Mouse (Mus musculus) midbrain, postnatal 0 days (tissue): ENCODE data around the gene Tfpt. TPM values are rescaled to one million over a fixed set of nuclear protein-coding genes. Genes with fewer than 3 reads are reported as not detected.

Experiments
- ATAC-seq: fragments of 200-750 bp; cut with Nextera tagmentation; 2 replicates; pipeline ENCODE4 v1.8.0; 2017; ENCODE audit warnings: moderate number of reproducible peaks, mild to moderate bottlenecking, moderate TSS enrichment, moderate library complexity; ENCODE audit not compliant: low FRiP score
- DNase-seq: peaks from one replicate; pipeline ENCODE4 v3.0.0-alpha.2; 2015; ENCODE audit warnings: low spot score
- H3K27ac ChIP-seq: fragments of 300-500 bp; sonication (generic); 2 replicates; pipeline ENCODE4 v1.5.1; 2014; ENCODE audit warnings: low read depth, mild to moderate bottlenecking, low read length, mixed read lengths
- H3K27me3 ChIP-seq: fragments of 300-500 bp; sonication (generic); 2 replicates; pipeline ENCODE4 v1.6.1; 2014; ENCODE audit warnings: low read length, control low read depth, mixed read lengths; ENCODE audit not compliant: insufficient read depth
- H3K36me3 ChIP-seq: fragments of 300-500 bp; sonication (generic); 2 replicates; pipeline ENCODE4 v1.6.1; 2014; ENCODE audit warnings: low read length, control low read depth, mixed read lengths; ENCODE audit not compliant: insufficient read depth
- H3K4me1 ChIP-seq: fragments of 300-500 bp; sonication (generic); 2 replicates; pipeline ENCODE4 v1.6.1; 2014; ENCODE audit warnings: mild to moderate bottlenecking, control low read depth, antibody characterized with exemption, low read length, mixed read lengths; ENCODE audit not compliant: insufficient read depth
- H3K4me2 ChIP-seq: fragments of 300-500 bp; sonication (generic); 2 replicates; pipeline ENCODE4 v1.6.1; 2014; ENCODE audit warnings: low read depth, mild to moderate bottlenecking, low read length, mixed read lengths; ENCODE audit not compliant: poor library complexity, severe bottlenecking
- H3K4me3 ChIP-seq: fragments of 300-500 bp; sonication (generic); 2 replicates; pipeline ENCODE4 v1.5.1; 2014; ENCODE audit warnings: low read depth, mild to moderate bottlenecking, low read length, moderate library complexity
- H3K9ac ChIP-seq: fragments of 300-500 bp; sonication (generic); replicated peaks from 2 replicates; pipeline ENCODE4 v1.6.1; 2014; ENCODE audit warnings: mild to moderate bottlenecking, low read length, moderate library complexity, mixed read lengths; ENCODE audit not compliant: poor library complexity, severe bottlenecking
- H3K9me3 ChIP-seq: fragments of 300-500 bp; sonication (generic); 2 replicates; pipeline ENCODE4 v1.6.1; 2016; ENCODE audit warnings: low read length, control low read depth
- CTCF ChIP-seq: IDR thresholded peaks from 2 replicates; pipeline ENCODE4 v1.5.1; 2016; ENCODE audit warnings: antibody characterized with exemption, mild to moderate bottlenecking
- WGBS: fragments of 180-500 bp; shearing (Covaris S2); extraction: QIAGEN DNeasy Blood & Tissue Kit; methylation state at CpG from one replicate; pipeline ENCODE4 v1.1.7; 2014; 5-methylcytosine and 5-hydroxymethylcytosine counted together
- polyA plus RNA-seq: library from polyadenylated mRNA; unstranded; fragments of >200 nt; fragmentation: Nextera tagmentation; extraction: Ambion mirVana; gene quantifications from 2 replicates; pipeline ENCODE4 v1.2.1, GENCODE M21; 2015
- total RNA-seq: library from RNA; depleted of rRNA; stranded (reverse); fragments of >200 nt; gene quantifications from 2 replicates; pipeline ENCODE4 v1.2.3, GENCODE M21; 2014

Gene Tfpt
- total and polyA plus RNA-seq, 2 experiments from 2014 or later: 30.7 to 35.6 TPM

DNA sequence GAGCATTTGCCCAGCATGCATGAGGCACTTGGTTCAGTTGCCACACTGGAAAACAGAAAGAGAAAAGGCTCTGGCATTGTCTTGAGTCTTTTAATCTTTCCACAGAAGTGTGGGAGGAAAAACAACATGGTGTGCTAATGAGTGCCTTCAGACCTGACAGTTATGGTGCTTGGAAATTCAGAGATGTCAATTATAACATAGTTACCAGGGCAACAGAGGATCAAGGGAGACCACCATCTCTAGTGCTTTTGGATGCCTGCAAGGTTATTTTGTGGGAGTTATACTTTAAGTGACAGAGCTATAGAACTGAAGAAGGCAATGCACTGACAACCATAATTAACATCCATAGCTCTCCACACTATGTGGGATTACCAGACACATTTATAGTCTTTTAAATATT is 35.9 kb downstream of the Tfpt start:
- H3K36me3 ChIP-seq: no peaks in the 10 kb centered on the region
- H3K27me3 ChIP-seq: no peaks in the 10 kb centered on the region
- H3K4me2 ChIP-seq: no peak overlapping the region
- ATAC-seq (peak; percentile 69; the same call in 1 of the 2 replicates), DNase-seq (no peak)
- H3K9me3 ChIP-seq: no peaks in the 10 kb centered on the region
- no peak overlapping the region for H3K9ac ChIP-seq
- no peak overlapping the region for H3K27ac ChIP-seq
- no peaks in the 10 kb centered on the region for H3K4me1 ChIP-seq
- no peak for TF ChIP-seq CTCF
- no peak overlapping the region for H3K4me3 ChIP-seq

DNA sequence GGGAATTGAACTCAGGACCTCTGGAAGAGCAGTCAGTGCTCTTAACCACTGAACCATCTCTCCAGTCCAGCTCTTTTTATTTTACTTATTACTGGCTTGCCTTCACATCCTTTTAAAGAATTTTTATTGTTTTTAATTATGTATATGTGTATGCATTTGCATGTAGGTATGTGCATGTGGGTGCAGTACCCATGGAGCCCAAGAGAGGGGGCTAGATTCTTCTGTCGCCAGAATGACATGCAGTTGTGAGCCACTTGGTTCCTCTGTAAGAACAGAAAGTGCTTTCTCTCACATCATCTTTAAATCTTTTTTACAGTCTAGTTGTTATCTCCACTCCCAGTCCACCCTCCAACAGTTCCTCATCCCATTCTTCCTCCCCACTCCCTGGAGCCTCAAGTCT is 38.2 kb downstream of the Tfpt start:
- WGBS: 86% methylated on average over 1 of the region's 1 CpGs
- Histone ChIP-seq H3K4me3 (no peak overlapping the region), H3K9me3 (no peaks in the 10 kb centered on the region), H3K36me3 (no peaks in the 10 kb centered on the region), H3K27me3 (no peaks in the 10 kb centered on the region), H3K27ac (no peak overlapping the region), H3K4me2 (no peak overlapping the region), H3K4me1 (no peaks in the 10 kb centered on the region), H3K9ac (no peak overlapping the region)
- no peak for DNase-seq
- no peak for ATAC-seq
- TF ChIP-seq CTCF: peak; percentile 7; the same call in 1 of the 2 replicates

GRCm38 (mm10) chr7:3590550-3590949 is 39.2 kb downstream of the Tfpt start:
- no peaks in the 10 kb centered on the region for H3K27me3 ChIP-seq
- no peak overlapping the region for H3K4me2 ChIP-seq
- H3K27ac ChIP-seq: no peak overlapping the region
- 83% methylated on average over 3 of the region's 3 CpGs for WGBS
- H3K4me3 ChIP-seq: no peak overlapping the region
- DNase-seq (no peak), ATAC-seq (no peak)
- H3K4me1 ChIP-seq: no peaks in the 10 kb centered on the region
- H3K9me3 ChIP-seq: no peaks in the 10 kb centered on the region
- TF ChIP-seq CTCF: no peak
- H3K36me3 ChIP-seq: no peaks in the 10 kb centered on the region
- no peak overlapping the region for H3K9ac ChIP-seq

GRCm38 (mm10) chr7:3587292-3587691 is 42.4 kb downstream of the Tfpt start:
- H3K4me2 ChIP-seq: no peak overlapping the region
- no peak for ATAC-seq
- no peaks in the 10 kb centered on the region for H3K36me3 ChIP-seq
- H3K4me3 ChIP-seq: no peak overlapping the region
- H3K9me3 ChIP-seq: no peaks in the 10 kb centered on the region
- peak; percentile 10 for DNase-seq
- no peak for TF ChIP-seq CTCF
- no peak overlapping the region for H3K9ac ChIP-seq
- no peaks in the 10 kb centered on the region for H3K27me3 ChIP-seq
- H3K4me1 ChIP-seq: no peaks in the 10 kb centered on the region
- H3K27ac ChIP-seq: no peak overlapping the region
- 63% methylated on average over 1 of the region's 1 CpGs for WGBS

DNA sequence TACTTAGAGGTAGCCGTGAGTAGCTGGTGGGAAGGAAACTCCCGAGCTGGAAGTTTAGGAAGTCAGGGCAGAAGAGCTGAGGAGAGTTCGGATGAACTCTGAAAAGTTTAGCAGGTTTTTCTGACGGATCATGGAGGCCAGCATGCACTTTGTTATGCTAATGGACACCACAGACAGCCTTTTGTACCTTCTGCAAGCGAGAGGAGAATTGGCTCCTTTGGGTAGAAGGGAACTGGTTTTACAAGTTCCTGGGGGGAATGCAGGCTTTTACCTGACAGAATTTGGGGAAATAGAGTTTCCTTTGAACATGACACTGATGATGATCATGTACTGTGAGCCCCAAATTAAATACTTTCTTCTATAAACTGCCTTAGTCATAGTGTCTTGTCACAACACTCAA is 43.5 kb downstream of the Tfpt start:
- WGBS: 6% methylated on average over 5 of the region's 5 CpGs
- no peak overlapping the region for H3K4me2 ChIP-seq
- H3K4me1 ChIP-seq: no peaks in the 10 kb centered on the region

DNA sequence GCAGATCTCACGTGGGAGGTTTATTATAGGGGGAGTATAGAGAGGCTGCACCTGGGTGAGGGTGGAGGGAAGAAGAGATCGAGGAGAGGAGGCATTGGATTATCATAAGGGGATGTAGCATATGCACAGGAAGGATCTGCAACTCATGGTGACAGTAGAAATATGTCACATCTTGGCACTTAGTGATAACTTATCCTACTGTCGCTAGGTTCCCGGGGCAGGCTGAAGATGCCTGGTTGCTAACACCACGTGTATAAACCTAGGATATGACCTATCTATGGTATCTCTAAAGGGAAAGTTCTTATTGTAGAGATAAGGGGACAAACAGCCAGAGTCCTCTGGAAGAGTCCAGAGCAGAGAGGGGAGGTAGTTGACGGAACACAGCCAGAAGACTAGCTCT is 44.0 kb downstream of the Tfpt start:
- no peak overlapping the region for H3K4me2 ChIP-seq
- H3K36me3 ChIP-seq: no peaks in the 10 kb centered on the region
- H3K27ac ChIP-seq: no peak overlapping the region
- no peak for ATAC-seq
- WGBS: 19% methylated on average over 6 of the region's 6 CpGs
- no peaks in the 10 kb centered on the region for H3K9me3 ChIP-seq
- no peak for TF ChIP-seq CTCF
- H3K27me3 ChIP-seq: no peaks in the 10 kb centered on the region
- H3K4me3 ChIP-seq: no peak overlapping the region
- DNase-seq: no peak
- no peak overlapping the region for H3K9ac ChIP-seq
- H3K4me1 ChIP-seq: no peaks in the 10 kb centered on the region

More for the DNA sequence above, 43.5 kb downstream of the Tfpt start:
- H3K9ac ChIP-seq: no peak overlapping the region
- no peak for TF ChIP-seq CTCF
- H3K9me3 ChIP-seq: no peaks in the 10 kb centered on the region
- H3K36me3 ChIP-seq: no peaks in the 10 kb centered on the region
- no peak for ATAC-seq
- no peaks in the 10 kb centered on the region for H3K27me3 ChIP-seq
- no peak overlapping the region for H3K4me3 ChIP-seq
- DNase-seq: no peak
- H3K27ac ChIP-seq: no peak overlapping the region

DNA sequence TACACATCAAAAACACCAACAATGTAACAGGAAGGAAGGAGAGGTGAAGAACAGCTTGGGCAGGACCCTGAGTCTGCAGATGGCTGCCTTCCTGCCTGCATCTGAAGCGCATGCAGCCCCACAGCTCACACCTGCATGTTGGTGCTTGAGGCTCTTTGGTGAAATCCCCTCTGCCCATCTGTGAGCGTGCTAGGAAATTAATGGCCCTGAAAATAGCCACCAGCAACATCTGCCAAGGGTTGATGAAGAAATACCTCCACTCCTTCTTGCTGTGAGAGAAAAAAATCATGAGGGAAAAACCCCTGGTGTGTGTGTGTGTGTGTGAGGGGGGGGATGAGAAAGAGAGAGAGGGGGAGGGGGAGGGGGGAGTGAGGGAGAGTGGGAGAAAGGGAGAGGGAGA is 49.7 kb downstream of the Tfpt start:
- Histone ChIP-seq H3K27me3 (no peaks in the 10 kb centered on the region), H3K4me2 (no peak overlapping the region)
- DNase-seq: peak; percentile 6

More for the DNA sequence above, 49.7 kb downstream of the Tfpt start:
- H3K36me3 ChIP-seq: no peaks in the 10 kb centered on the region
- WGBS: 63% methylated on average over 2 of the region's 2 CpGs
- no peak for ATAC-seq
- no peak overlapping the region for H3K4me3 ChIP-seq
- H3K9me3 ChIP-seq: no peaks in the 10 kb centered on the region
- H3K9ac ChIP-seq: no peak overlapping the region
- no peaks in the 10 kb centered on the region for H3K4me1 ChIP-seq
- H3K27ac ChIP-seq: no peak overlapping the region
- TF ChIP-seq CTCF: no peak
